Mouse (Mus musculus): ENCODE data around the gene Epor.

Gene Epor

GRCm38 (mm10) chr9:21968883-21969282 is 5.6 kb upstream of the Epor start:
- no peak for DNase-seq (ENCODE audit: low spot score in 2 of 2)

DNA sequence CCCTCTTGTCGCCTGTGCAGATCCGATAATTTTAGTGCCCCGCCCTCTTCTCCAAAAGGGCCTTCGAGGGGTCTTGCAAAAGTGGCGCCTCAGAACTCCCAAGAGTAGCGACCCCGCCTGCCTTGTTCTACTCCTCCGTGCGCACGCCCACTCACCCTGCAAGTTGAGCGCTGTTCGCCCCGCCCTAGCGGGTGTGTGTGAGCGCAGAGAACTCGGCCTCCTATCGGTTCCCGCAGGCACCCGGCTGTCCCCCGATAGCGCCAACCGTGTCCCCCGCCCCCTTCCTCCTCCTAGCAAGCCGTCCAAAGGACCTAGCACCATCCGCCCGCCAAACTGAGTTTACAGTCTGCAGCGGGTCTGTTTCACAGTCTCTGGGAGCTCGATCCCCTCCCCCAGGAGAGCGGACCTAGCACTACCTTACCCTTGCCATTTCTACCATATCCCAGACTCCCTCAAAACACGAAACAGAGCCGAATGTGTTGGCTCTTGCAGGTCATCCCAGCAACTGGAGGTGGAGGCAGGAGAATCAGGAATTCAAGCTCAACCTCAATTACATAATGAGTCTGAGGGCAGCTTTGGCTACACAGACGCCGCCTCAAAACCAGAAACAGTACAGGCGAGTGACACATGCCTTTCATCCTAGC is 768 bp downstream of the Epor start:
- DNase-seq (ENCODE audit: low spot score in 2 of 2): peak in 1 of 2 experiments; percentile 52

DNA sequence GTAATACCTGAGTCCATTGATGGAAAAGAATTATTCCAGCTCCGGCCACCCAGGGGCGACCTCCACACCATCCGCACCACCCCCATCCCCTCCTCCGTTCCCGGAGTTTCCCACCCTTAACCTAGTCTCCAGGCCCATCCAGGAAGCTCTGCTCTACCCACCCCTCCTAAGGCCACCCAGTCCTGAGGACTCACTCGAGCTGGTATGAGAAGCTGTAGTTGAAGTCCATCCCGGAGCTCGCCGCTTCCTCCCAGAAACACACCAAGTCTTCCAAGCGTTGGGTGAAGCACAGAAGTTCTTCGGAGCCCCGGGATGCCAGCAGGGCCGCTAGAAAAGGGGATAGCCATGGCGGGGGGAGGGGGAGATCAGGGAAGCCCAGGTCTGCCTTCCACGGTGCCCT is 1.3 kb downstream of the Epor start:
- no peak for DNase-seq (ENCODE audit: low spot score in 2 of 2)

DNA sequence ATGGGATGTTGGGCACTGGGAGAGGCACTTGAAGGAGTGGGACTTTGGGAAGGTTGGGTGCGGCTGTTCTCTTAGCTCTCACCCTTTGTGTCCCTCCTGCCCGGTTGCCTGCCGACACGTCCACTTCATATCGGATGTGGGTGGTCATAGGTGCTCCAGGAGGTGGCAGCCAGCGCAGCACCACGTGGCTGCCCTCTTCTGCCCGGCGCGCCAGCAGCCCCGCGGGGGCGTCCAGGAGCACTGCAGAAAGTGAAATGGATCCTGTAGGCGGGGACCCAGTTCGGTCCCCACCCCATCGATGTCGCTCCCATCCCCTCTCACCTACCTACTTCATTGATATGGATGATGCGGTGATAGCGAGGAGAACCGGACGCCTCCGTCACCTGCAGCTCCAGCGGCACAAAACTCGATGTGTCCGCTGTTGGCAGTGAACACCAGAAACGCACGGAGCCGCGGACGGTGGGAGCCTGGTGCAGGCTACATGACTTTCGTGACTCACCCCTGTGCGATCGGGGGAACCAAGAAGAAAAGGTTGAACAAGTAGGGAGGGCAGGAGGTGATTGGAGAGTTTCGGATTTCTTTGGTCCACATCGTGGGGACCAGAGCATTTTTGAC is 1.8 kb downstream of the Epor start:
- no peak for DNase-seq (ENCODE audit: low spot score in 2 of 2)

- no peak for DNase-seq (ENCODE audit: low spot score in 2 of 2)
Measured at GRCm38 (mm10) chr9:21960558-21961208, 2.6 kb downstream of the Epor start.

DNA sequence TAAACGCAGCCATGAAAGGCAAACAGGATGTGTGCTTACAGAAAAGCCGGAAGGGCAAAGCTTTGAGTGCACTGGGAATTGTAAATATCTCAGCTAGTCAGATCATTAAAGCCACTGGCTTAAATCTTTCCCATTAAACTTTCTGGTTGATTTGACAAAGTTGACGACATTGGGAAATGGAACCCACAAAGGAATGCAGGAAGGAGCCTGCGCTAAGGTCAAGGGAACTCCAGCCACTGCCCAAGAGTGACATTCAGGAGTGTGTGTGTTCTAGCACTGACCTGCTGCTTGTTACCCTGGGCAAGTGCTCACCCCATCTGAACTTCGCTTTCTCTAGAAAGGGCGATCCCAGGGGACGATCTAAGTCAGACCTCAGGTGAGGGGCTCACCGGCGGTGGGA is 3.2 kb downstream of the Epor start:
- DNase-seq (ENCODE audit: low spot score in 2 of 2): no peak

GRCm38 (mm10) chr9:21959244-21959643 is 4.1 kb downstream of the Epor start:
- DNase-seq (ENCODE audit: low spot score in 2 of 2): no peak

GRCm38 (mm10) chr9:21958372-21958771 is 4.9 kb downstream of the Epor start:
- DNase-seq (ENCODE audit: low spot score in 2 of 2): no peak

- peak; percentile 100 for DNase-seq (ENCODE audit: low spot score in 2 of 2)
Measured at GRCm38 (mm10) chr9:21955570-21956281, 7.6 kb downstream of the Epor start, which contains the start of gene Swsap1. Swsap1 (plus strand) TSS chr9:21955755.

GRCm38 (mm10) chr9:21955225-21955569 is 8.1 kb downstream of the Epor start:
- DNase-seq (ENCODE audit: low spot score in 2 of 2): peak in 1 of 2 experiments; percentile 55

DNA sequence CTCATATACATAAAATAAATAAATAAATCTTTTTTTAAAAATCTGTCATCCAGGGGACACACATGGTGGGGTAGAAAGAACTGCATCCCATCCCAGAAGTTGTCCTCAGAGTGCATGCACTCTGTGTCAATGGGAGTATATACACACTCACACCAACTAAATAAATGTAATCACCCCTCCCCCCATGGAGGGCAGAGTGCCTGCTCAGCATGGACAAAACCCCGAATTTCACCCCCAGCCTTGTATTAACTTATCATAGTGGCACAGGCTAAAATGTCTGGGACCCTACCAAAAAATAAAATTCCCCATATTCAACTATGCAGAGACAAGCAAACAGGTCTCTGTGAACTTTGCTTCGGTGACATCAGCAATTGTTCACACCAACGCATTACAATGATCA is 8.7 kb downstream of the Epor start:
- no peak for DNase-seq (ENCODE audit: low spot score in 2 of 2)

- peak in 1 of 2 experiments; percentile 47 for DNase-seq (ENCODE audit: low spot score in 2 of 2)
Measured at GRCm38 (mm10) chr9:21953600-21953999, 9.7 kb downstream of the Epor start.

GRCm38 (mm10) chr9:21951977-21952376 is 11.3 kb downstream of the Epor start:
- DNase-seq (ENCODE audit: low spot score in 2 of 2): no peak

GRCm38 (mm10) chr9:21950322-21950721 is 13.0 kb downstream of the Epor start:
- DNase-seq (ENCODE audit: low spot score in 2 of 2): no peak

DNA sequence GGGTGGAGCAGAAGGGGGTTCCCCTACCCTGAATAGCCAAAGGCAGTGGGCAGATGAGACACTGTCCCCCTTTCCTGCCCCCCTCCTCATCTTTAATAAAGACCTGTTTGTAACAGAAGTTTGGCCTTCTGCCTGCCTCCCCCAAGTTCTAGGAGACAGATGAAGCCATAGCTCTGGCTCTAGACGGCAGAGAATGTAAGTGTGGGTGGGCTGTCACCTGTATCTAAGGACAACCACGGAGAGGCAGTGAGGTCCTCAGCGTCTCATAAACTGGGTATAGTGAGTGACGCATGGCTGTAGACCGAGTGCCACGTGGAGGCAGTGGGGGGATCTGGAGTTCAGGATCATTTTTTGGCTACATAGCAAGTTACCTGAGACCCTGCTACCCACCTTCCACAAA is 14.5 kb downstream of the Epor start:
- DNase-seq (ENCODE audit: low spot score in 2 of 2): no peak

DNA sequence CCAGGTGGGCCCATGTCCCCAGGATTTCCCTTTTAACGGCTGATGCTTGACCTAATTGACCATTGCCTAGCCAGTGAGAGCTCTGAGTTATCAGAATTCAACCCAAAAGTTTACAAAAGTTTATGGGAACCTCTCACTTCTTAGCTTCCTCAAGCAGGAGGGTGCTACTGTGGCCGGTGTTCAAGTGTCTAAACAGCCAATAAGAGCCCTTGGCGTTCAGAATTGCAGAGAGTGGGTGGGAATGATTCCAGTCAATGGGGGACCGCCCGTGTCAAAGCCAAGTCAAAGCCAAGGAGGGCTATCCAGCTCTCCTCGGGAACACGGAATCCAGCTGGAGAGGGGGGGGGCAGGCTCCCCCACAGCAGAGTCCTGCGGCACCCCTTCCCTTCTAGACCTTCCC is 15.2 kb downstream of the Epor start:
- no peak for DNase-seq (ENCODE audit: low spot score in 2 of 2)

- DNase-seq (ENCODE audit: low spot score in 2 of 2): no peak
Measured at GRCm38 (mm10) chr9:21947540-21948130, 15.7 kb downstream of the Epor start.

DNA sequence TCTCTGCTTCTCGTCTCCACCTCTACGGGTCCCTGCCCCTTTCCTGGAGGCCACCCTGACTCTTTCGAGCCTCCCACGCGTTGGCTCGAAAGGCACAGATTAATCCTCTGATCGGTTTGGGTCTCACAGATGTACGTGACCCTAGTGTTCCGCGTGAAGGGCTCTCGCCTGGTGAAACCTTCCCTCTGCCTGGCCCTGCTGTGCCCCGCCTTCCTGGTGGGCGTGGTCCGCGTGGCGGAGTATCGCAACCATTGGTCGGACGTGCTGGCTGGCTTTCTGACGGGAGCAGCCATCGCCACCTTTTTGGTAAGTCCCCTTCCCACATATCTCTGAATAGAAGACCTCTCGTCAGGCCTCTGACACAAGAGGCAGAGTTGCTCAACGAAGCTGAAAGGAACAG is 19.0 kb downstream of the Epor start:
- DNase-seq (ENCODE audit: low spot score in 2 of 2): no peak

DNA sequence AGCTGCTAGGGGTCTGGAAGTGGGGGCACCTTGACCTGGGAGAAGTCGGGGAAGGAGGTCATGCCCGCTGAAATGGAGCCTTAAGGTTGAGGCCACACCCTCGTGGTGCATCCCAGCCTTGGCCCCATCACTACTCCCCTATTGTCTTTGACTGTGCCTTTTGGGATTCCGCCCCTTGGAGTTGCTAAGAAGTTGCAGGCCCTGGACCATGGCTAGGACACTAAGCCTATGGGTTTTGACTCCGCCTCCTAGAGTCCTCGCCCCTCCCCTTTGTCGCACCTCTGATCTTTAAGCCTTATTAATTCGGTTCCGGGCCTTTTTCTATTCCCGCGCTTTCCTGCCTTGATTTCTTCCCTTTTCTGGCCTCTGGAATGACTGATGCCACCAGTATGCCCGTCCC is 19.7 kb downstream of the Epor start:
- DNase-seq (ENCODE audit: low spot score in 2 of 2): no peak

DNA sequence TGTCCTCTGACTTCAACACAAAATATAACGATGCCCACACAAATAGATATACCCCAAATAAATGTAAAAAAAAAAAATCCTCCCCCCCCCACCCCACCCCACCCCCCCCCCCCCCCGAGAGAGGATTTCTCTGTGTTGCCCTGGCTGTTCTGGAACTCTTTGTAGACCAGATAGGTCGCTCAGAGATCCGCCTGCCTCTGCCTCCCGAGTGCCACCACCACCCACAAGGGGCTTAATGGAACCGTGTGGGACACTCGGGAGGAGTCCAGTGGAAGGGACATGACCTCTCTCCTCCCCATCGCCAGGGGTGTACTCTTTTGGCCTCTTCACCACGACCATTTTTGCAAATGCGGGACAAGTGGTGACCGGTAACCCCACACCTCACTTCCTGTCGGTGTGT is 20.3 kb downstream of the Epor start:
- no peak for DNase-seq (ENCODE audit: low spot score in 2 of 2)

DNA sequence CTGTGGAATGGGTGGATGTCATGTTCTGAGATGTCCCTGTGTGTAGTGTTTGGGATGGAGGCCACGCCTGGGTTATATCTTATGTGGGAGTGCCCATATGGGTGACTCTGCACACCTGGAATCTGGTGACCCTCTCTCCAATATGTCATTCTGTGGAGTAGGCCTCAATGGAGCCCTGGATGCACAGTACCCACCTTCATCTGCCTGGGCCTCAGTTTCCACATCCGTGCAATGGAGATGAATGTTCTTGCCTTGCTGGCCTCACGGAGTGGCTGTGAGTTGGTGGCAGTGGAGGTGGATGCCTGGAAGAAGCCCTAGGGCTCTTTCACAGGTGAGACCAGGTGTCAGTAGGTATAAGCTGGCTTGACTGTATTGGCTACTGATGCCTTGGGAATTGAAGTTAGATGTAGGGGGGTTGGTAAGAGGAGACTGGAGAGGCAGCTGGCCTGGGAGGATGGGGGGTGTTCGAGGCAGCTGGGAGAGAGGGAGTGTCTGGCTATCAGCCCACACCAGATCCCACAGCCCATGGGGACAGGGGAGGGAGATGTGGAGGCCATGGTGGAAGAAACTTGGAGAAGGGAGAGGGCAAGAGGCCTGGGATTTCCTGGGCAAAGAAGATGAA is 25.0 kb downstream of the Epor start:
- DNase-seq (ENCODE audit: low spot score in 2 of 2): no peak

DNA sequence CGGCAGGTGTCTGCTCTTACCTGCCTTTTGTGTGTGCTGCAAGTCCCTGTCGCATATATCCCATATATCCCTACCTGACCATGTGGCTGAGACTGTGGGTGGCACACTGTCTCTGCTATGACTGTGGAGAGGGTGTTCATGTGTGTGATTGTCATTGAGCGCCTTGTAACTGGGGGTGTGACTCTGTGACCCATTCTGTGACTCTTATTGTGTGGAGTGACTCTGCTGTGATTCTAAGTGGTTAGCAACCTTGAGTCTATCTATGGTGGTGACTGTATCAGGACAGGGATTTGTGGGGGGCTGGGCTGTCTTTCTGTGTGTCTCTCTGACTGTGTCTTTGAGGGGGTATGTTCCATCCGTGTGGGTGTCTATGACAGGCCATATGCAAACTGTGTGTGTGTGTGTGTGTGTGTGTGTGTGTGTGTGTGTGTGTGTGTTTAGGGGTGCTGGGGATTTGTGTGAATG is 25.6 kb downstream of the Epor start:
- no peak for DNase-seq (ENCODE audit: low spot score in 2 of 2)
